Mouse (Mus musculus): ENCODE measurements at regions not wholly inside any gene's neighbourhood (a gene's known extent, or its start where the extent isn't known, plus 50 kb on each side); places are given as distances from the start of the nearest gene placed in this dataset.

DNA sequence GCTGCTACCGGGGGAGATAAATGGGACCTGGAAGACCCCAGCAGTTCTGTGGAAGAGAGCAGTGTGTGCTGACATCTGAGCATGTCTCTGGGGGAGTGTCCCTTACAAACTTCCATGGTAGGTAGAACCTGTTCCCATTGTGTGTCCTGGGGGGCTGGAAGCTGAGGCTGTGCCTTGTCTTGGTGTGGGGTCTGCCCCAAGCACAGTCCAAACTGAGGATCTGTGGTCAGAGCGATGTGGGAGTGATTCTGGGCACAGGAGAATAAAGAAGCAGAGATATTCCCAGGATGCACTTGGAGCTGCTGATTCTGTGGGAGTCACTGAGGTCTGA lies 118.5 kb upstream of the Sulf2 start:
- DNase-seq (ENCODE audit: low read depth in 2 of 2, low spot score in 2 of 2), result no peak

DNA sequence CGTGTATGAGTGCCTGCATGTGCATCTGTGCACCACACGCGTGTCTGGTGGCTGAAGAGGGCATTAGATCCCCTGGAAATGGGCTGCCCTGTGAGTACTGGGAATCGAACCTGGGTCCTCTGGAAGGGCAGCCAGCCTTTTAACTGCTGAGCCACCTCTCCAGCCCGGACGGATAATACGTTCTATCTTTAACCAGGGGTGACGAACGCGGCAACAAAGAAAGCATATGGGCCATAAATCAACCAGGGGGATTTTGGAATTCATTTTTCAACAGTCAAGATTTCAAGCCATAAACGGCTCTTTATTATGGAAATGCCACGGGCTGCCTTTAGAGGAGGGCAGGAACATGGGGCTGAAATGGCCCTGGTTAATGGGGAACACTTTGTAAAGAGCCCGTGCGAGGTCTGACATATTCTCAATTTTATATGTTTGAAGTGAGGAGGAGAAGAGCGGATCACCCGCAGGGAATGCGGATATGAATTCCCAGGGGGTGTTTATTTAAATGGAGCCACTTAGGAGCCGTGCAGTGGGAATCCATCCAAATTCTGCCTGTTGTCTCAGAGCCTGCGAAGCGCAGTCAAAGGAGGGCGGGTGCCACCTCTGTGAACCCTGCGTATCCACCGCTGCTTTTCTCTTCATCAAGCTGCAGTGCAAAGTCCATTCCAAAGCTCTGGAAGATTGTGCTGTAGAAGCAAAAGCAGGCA lies 118.0 kb upstream of the Sulf2 start:
- DNase-seq (ENCODE audit: low read depth in 2 of 2, low spot score in 2 of 2), result no peak

DNA sequence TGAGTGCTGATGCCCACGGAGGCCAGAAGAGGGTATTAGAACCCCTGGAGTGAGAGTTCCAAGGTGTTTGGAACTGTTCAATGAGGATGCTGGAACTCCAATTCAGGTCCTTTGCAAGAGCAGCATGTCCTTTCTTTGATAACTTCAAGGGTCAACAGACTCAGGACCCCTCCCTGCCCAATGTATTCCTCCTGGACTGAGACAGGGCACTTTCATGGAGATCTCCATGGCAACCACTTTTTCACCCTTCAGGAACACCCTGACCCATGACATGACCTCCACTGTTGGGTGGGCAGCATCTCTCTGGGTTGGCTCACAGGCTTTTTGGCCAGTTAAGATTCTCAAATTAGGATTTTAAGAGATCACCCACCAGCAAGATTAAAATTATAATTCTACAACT lies 117.4 kb upstream of the Sulf2 start:
- DNase-seq (ENCODE audit: low read depth in 2 of 2, low spot score in 2 of 2), result no peak

DNA sequence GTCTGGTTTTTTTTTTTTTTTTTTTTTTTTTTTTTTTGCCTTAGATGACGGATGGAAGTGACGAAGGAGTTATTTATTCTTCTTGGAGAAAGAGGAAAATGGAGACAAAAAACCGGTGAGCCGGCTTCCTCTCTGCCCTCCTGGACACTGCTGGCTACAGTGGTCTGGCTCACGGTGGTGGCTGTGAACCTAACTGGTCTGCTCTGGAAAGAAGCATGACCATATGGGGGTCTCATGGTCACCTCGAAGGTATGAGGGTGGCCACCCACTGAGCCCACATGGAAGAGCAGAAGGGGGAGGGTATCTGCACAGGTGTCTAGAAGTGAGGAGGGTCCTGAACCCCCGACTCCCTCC lies 116.7 kb upstream of the Sulf2 start:
- no peak for DNase-seq (ENCODE audit: low read depth in 2 of 2, low spot score in 2 of 2)

DNA sequence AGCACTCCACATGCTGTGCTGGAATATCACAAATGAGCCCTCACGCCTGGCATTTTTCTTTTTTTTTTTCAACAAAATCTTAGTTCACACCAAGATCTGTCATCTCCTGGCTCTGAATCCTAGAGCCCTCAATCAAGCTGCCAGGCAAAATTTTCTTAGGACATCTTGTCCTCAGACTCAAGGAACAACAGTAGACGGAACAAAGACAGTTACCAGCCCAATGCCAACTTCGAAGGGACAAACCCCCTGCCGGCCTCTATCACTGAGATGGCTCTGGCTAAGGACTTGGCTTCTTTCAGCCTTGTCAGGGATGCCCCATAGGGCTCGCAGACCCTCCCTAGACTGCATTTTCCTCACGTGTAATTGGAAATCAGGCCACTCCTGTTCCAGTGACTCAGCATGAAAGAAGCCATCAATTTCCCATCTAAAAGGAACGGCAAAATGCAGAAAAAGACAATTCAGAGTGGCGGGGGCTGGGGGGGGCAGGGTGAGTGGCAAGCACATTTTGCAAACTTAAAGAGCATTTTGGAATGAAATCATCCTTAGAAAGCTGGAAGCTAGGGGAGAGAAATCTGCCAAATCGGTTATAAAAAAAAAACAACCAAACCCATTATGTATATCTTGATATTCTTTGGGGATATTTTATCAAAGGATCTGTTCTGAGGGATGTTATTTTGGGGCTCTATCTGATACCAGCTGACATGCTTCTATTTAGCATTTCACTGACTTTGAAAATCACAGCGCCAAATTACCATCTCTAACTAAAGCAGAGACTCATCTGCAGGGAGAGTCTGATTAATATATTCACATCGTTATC lies 116.1 kb upstream of the Sulf2 start:
- no peak for DNase-seq (ENCODE audit: low read depth in 2 of 2, low spot score in 2 of 2)

DNA sequence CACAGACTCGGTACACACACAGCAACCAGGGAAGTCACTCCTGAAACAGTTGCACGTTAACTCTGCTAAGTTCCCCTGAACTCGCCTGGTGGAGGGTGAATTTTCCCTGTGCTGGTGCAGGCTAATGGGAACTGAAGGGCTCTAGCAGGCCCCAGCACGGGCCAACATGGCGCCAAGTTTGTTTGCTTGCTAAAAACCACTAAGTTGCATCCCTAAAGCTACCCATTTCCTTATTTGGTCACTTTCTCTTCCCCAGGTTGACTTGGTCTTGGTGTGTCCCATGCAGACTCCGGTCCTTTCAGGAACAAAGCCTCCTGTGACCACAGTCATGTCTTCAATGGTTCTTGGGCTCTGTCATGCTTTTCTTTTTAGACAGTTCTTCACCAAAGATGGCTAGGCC lies 114.5 kb upstream of the Sulf2 start:
- no peak for DNase-seq (ENCODE audit: low read depth in 2 of 2, low spot score in 2 of 2)

DNA sequence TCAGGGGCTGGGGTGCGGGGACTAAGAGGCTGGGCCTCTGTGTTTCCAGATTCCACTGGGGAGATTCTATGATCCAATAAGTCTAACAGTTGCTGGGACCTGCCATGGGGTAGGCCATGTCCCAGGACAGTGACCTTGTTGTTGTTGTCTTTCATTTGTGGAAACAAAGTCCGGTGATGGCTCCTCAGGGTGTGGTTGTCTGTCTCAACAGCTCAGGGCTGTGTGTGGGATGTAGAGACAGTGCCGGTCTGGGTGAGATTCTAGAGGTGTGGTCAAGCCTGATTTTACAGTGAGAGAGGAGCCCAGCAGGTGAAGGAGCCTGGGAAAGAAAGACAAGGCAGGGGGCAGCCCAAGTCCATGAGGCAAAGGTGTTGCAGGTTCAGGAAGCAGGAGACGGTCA lies 111.5 kb upstream of the Sulf2 start:
- DNase-seq (ENCODE audit: low read depth in 2 of 2, low spot score in 2 of 2), result no peak

DNA sequence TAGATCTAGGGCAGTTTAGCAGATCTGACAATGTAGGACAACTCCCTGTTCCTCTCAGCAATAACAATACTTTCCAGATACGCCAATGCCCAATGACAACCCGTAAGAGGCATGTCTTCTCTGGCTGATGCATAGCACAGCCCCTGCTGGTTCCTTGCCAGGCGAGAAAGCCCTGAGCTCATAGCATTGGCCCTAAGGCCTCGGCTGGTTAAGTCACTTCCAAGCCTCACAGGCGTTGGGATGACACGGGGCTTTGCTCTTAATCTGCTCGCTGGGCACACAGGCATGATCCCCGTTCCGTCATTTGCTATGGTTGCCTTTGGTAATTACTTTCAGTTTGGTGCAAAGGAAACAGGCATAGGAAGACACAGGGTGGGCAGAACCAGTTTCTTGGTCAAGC lies 111.0 kb upstream of the Sulf2 start:
- DNase-seq (ENCODE audit: low read depth in 2 of 2, low spot score in 2 of 2), result no peak

DNA sequence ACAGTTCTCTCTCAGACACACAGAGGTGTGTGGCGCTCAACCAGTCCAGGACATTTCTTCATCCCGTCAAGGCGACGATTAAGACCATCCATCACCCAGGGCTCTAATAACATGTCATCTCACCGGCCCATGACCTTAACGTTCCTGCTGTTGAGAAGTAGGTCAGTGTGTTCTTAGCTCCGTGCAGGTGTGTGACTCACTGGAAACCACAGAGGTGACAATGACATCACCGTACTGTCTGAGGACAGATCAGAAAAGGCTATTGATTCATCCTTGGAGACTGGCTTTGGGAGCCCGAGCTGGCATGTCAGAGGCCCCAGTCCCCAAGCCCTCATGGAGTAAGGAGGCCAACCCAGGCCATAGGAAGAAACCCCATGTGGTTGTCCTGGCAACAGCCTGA lies 109.3 kb upstream of the Sulf2 start:
- no peak for DNase-seq (ENCODE audit: low read depth in 2 of 2, low spot score in 2 of 2)

DNA sequence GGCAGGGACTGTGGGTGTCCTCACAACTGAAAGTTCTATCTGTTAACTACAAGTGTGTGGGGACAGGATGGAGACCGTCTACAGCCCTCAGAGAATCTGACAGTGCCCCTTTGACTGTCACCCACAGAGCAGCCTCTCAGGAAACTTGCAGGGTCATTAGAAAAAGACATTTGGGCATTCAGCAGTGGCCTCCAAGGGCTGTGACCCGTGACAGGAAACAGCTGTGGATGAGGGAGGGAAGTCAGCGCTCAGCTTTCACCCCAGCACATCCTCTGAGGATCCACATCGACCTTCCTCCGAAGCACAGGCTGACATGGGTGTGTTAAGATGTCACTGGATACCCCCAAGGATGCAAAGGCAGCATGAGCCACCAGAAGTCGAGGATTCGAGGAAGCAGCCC lies 106.3 kb upstream of the Sulf2 start:
- DNase-seq (ENCODE audit: low read depth in 2 of 2, low spot score in 2 of 2), result no peak

DNA sequence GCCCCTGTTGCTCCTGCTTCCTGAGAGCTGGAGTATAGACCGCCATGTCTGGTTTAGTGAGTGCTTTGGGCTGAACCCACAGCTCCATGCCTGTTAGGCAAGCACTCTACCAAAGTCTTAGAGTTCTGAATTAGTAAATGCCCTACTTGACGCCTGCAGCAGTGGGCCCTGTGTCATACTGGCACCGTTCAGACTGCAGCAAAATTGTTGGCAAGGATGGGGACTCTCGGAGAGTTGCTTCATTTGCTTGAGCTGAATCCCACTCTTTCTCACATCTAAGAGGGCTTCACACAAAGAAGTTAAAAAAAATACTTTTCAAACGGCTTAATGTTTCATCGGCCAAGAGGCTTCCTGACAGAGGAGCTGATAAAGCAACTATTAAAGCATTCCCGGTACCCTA lies 105.6 kb upstream of the Sulf2 start:
- no peak for DNase-seq (ENCODE audit: low read depth in 2 of 2, low spot score in 2 of 2)

DNA sequence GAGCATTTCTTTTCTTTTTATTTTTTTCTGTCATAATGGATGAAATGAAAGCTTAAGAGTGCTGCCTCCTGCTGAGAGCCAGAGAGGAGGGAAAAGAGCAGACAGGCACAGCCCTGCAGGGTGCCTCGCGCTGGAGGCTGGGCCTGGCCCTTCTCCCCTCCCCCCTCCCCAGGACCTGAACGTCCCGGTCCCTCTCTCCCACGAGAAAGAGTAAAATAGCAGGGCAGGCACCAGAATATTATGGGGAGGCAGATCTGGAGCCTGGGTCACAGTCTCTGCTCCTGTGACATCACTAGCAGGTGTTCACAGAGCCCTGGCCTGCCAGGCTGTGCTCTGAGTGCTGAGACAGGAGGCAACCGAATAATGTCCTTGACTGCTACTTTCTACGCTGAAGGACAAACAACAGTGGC lies 103.3 kb upstream of the Sulf2 start:
- DNase-seq (ENCODE audit: low read depth in 2 of 2, low spot score in 2 of 2), result no peak

DNA sequence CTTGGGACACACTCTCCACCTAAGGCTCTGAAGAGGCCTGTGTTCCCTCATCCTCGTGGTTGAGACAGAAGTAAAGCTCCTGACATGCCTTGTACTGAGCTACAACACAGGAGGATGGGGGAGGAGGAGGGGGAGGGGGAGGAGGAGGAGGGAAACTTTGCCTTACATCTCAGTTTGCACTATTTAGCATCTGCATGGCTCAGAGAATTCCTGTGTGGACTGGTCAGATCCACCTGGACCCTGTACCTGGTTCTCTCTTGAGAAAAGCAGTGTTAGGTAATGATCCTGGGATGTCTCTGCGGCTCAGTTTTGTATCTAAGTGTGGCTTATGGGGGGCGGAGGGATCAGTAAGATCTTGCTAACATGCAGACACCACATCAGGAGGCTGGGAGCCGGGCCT lies 102.2 kb upstream of the Sulf2 start:
- no peak for DNase-seq (ENCODE audit: low read depth in 2 of 2, low spot score in 2 of 2)

DNA sequence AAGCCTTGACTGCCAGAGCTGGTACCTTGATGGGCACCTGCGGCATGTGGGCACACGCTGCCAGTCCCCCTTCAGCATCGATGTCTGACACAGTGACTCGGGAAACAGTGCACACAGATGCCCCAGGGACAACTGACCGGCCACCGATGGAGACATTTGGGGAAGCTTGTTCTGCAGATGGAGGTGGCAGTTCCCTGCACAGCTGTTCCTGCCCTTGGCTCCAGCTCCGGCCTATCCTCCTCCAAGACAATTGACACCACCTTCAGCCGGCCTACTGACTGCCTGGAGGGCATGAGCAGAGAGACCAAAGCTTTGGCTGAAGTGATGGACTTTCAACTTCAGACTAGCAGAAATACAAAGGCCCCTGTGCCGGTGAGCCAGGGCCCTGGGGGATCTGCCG lies 100.7 kb upstream of the Sulf2 start:
- no peak for DNase-seq (ENCODE audit: low read depth in 2 of 2, low spot score in 2 of 2)

DNA sequence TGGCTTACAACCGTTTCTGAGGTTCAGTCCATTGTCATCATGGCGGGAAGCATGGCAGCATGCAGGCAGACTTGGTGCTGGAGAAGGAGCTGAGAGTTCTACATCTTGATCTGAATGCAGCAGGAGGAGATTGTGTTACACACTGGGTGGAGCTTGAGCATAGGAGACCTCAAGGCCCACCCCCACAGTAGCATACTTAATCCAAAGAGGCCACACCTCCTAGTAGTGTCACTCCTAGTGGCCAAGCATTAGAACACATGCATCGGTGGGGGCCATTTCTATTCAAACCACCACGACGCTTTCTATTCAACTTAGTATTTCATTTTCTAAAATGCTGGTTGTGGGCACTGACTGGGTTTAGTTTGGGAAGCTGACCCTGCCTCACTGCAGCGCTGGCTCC lies 99.1 kb upstream of the Sulf2 start:
- no peak for DNase-seq (ENCODE audit: low read depth in 2 of 2, low spot score in 2 of 2)

DNA sequence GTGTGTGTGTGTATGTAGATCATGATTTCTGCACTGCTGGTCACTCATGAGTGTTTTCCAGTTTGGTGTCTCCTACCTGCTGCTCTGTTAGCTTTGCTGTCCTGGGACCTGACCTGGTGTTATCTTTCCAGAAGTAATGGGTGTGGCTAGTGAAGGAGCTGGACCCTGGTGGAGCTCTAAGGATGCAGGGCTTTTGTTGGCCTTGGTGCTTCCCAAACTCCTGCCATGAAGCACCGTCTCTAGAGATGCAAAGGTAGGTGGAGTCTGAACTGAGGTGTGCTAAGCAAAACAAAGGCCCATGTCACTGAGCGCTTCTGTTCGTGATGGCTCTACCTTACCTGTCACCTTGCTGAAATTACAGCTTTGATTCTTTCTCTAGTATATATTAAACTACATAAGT lies 96.6 kb upstream of the Sulf2 start:
- no peak for DNase-seq (ENCODE audit: low read depth in 2 of 2, low spot score in 2 of 2)

DNA sequence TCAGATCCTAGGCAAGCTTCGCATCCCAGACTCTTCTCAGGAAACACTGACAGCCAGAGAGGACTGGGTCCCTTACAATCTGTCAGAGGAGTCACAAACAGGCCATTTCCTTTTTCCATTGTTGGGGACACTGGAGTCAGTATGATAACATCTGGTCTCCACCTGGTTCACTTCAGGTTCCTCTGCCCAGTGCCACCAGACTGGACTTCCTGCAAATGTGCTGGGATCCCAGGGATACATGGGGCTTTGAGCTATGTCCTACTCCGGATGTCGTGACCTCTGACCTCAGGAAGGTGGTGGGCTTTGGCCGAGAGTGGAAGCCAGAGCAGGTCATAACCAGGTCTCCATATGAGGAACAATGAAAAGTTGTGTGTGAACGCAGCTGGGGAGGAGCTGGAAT lies 96.0 kb upstream of the Sulf2 start:
- DNase-seq (ENCODE audit: low read depth in 2 of 2, low spot score in 2 of 2), result no peak

DNA sequence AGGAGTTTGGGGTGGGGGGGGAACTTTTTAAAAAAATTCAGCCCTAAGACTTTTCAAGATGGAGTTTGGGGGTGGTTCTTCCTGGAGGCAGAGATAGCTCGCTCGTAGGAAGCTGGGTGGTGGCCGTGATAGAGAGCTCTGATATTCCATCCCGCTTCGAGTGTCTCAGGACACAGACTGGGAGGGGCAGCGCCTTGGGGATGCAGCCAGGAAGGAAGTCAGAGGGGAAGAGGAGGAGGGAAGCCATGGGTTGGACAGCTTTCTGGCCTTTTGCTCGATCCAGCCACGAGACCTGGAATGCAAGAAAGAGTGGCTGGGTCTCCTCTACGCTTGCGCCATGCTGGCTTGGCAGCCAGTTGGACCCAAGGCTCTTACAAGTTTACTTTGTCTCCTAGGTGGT lies 95.1 kb upstream of the Sulf2 start:
- DNase-seq (ENCODE audit: low read depth in 2 of 2, low spot score in 2 of 2), result no peak

DNA sequence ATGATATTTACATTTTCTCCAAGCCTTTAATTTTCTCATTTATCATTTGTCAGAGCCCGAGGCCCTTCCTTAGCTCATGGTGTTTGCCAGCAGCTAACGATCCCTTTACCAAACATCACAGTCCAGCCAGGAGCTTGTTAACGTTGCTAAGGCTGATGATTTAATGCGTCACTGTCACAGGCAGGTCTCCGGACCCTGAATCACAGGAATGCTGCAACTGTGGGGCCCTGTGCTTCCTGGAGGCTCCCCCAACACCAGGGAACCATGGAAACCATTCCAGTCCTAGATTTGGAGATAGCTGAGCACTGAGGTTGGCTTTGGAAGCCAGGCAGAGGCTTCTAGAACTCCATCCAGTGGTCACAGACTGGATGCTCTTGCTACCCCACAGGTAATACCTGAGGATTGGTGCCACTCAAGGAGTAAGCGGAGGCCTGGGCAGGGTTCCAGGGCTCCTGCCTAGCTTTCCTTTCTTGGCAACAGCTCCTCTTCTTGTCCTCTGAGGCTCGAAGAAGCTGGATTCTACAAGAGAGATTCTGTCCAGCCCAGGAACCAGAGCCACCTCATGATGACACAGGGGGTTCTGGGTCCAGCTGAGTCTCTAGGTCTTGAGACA lies 94.0 kb upstream of the Sulf2 start:
- DNase-seq (ENCODE audit: low read depth in 2 of 2, low spot score in 2 of 2), result no peak

DNA sequence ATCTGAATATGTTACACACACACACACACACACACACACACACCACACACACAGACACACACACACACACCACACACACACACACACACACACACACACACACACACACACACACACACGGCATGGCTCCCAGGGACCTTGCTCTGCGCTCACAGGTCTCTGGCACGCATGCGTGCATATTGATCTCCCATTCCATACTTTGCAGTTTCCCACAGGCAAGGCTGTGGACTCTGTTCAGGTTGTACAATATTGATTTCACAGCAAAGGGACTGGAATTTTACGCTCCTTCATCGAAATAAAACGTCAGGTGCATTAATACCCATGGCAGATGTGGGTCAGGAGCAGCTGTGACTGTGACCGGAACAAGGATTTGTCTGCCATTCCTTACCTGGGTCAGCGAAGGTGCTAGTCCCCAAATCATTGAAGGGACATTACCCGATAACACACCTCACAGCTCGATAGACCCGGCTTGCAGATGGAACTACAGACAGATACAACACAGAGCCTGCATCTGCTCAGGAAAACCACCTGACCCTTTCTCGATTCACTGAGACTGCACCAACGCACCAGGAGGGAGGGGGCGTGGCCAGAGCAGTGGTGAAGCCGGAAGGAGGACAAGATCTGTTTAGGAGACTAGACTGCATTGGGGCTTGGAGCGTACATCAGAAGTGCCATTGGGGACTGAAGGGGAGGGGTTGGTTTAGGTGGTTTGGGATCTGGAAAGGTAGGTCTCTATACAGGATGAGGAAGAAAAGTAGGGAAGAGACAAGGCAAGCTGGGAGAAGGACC lies 91.1 kb upstream of the Sulf2 start:
- no peak for DNase-seq (ENCODE audit: low read depth in 2 of 2, low spot score in 2 of 2)

DNA sequence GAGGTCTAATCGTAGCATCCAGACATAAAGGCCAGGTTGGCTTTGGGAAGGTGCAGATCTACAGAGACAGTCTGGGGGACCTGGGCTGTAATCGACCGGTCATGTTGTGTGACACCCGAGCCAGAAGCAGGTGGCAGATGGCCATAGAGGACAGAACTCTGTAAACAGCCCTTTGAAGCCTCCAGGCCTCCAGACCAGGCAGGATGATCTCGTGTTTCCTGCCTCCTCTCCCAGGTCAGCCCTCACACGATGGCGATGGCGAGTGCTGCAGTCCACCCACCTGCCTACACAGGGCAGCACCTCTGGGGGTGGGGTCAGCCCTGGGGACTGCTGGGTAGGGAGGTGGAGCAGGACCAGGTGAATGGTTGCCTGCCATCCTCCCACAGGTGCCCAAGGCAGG lies 89.8 kb upstream of the Sulf2 start:
- no peak for DNase-seq (ENCODE audit: low read depth in 2 of 2, low spot score in 2 of 2)

All from CD8-positive naive resting alpha-beta T cell, adult 2 months (primary cell).